Mouse (Mus musculus): ENCODE results near the gene Vgll4. TPM values are rescaled to one million over a fixed set of nuclear protein-coding genes. Genes with fewer than 3 reads are reported as not detected.

Gene Vgll4
- polyA plus RNA-seq, 1 experiment from 2014 or later, result 35.6 TPM

- Histone ChIP-seq H3K4me1 (ENCODE audit: control insufficient read depth, insufficient read depth, low read length) (peaks cover 9% of the 10 kb centered on the region; the same call in 1 of the 2 replicates), H3K4me3 (ENCODE audit: low read depth, low read length) (no peak overlapping the region), H3K9ac (replicated peaks; ENCODE audit: low read depth, low read length) (no peak overlapping the region), H3K9me3 (ENCODE audit: control insufficient read depth, low read length) (no peaks in the 10 kb centered on the region), H3K4me2 (ENCODE audit: low read depth, low read length) (no peak overlapping the region), H3K27ac (ENCODE audit: low read depth, low read length) (no peak overlapping the region), H3K27me3 (ENCODE audit: control insufficient read depth, insufficient read depth, low read length) (no peaks in the 10 kb centered on the region), H3K36me3 (ENCODE audit: control insufficient read depth, insufficient read depth, low read length) (no peaks in the 10 kb centered on the region)
- ATAC-seq (ENCODE audit: low read depth), result no peak
- 50% methylated on average over 3 of the region's 3 CpGs for WGBS
These were observed 133.4 kb downstream of the Vgll4 start for GRCm38 (mm10) chr6:114836433-114836832.

- no peak overlapping the region for H3K4me2 ChIP-seq (ENCODE audit: low read depth, low read length)
- H3K36me3 ChIP-seq (ENCODE audit: control insufficient read depth, insufficient read depth, low read length), result no peaks in the 10 kb centered on the region
- H3K9ac ChIP-seq (replicated peaks; ENCODE audit: low read depth, low read length), result no peak overlapping the region
- no peaks in the 10 kb centered on the region for H3K9me3 ChIP-seq (ENCODE audit: control insufficient read depth, low read length)
- 0 out of 2 replicates have a peak, but pooled peaks have one; percentile 22 for ATAC-seq (ENCODE audit: low read depth)
- H3K27me3 ChIP-seq (ENCODE audit: control insufficient read depth, insufficient read depth, low read length), result no peaks in the 10 kb centered on the region
- 81% methylated on average over 1 of the region's 1 CpGs for WGBS
- 0 out of 2 replicates have a peak, but pooled peaks cover 2% of the 10 kb centered on the region for H3K4me1 ChIP-seq (ENCODE audit: control insufficient read depth, insufficient read depth, low read length)
- no peak overlapping the region for H3K4me3 ChIP-seq (ENCODE audit: low read depth, low read length)
- H3K27ac ChIP-seq (ENCODE audit: low read depth, low read length), result no peak overlapping the region
These were observed 134.0 kb downstream of the Vgll4 start for GRCm38 (mm10) chr6:114835752-114836151.

- ATAC-seq (ENCODE audit: low read depth), result 0 out of 2 replicates have a peak, but pooled peaks have one; percentile 63
- no peak overlapping the region for H3K4me3 ChIP-seq (ENCODE audit: low read depth, low read length)
- H3K9me3 ChIP-seq (ENCODE audit: control insufficient read depth, low read length), result no peaks in the 10 kb centered on the region
- 38% methylated on average over 7 of the region's 7 CpGs for WGBS
- H3K4me1 ChIP-seq (ENCODE audit: control insufficient read depth, insufficient read depth, low read length), result no peaks in the 10 kb centered on the region
- H3K27me3 ChIP-seq (ENCODE audit: control insufficient read depth, insufficient read depth, low read length), result no peaks in the 10 kb centered on the region
- H3K9ac ChIP-seq (replicated peaks; ENCODE audit: low read depth, low read length), result no peak overlapping the region
- no peak overlapping the region for H3K4me2 ChIP-seq (ENCODE audit: low read depth, low read length)
- H3K27ac ChIP-seq (ENCODE audit: low read depth, low read length), result no peak overlapping the region
- H3K36me3 ChIP-seq (ENCODE audit: control insufficient read depth, insufficient read depth, low read length), result no peaks in the 10 kb centered on the region
These were observed 134.4 kb downstream of the Vgll4 start for GRCm38 (mm10) chr6:114835344-114835743.

- H3K4me2 ChIP-seq (ENCODE audit: low read depth, low read length), result no peak overlapping the region
- H3K36me3 ChIP-seq (ENCODE audit: control insufficient read depth, insufficient read depth, low read length), result no peaks in the 10 kb centered on the region
- 59% methylated on average over 4 of the region's 4 CpGs for WGBS
- no peak overlapping the region for H3K9ac ChIP-seq (replicated peaks; ENCODE audit: low read depth, low read length)
- H3K4me1 ChIP-seq (ENCODE audit: control insufficient read depth, insufficient read depth, low read length), result no peaks in the 10 kb centered on the region
- no peak for ATAC-seq (ENCODE audit: low read depth)
- H3K4me3 ChIP-seq (ENCODE audit: low read depth, low read length), result no peak overlapping the region
- no peaks in the 10 kb centered on the region for H3K27me3 ChIP-seq (ENCODE audit: control insufficient read depth, insufficient read depth, low read length)
- no peak overlapping the region; the same call in 1 of the 2 replicates for H3K27ac ChIP-seq (ENCODE audit: low read depth, low read length)
- no peaks in the 10 kb centered on the region for H3K9me3 ChIP-seq (ENCODE audit: control insufficient read depth, low read length)
These were observed 135.9 kb downstream of the Vgll4 start for GRCm38 (mm10) chr6:114833791-114834346.

GRCm38 (mm10) chr6:114833058-114833685 lies 136.6 kb downstream of the Vgll4 start:
- no peak overlapping the region for H3K4me2 ChIP-seq (ENCODE audit: low read depth, low read length)
- H3K4me1 ChIP-seq (ENCODE audit: control insufficient read depth, insufficient read depth, low read length), result no peaks in the 10 kb centered on the region
- H3K4me3 ChIP-seq (ENCODE audit: low read depth, low read length), result no peak overlapping the region
- H3K27me3 ChIP-seq (ENCODE audit: control insufficient read depth, insufficient read depth, low read length), result no peaks in the 10 kb centered on the region
- H3K27ac ChIP-seq (ENCODE audit: low read depth, low read length), result no peak overlapping the region
- ATAC-seq (ENCODE audit: low read depth), result no peak
- H3K9me3 ChIP-seq (ENCODE audit: control insufficient read depth, low read length), result no peaks in the 10 kb centered on the region
- no peak overlapping the region for H3K9ac ChIP-seq (replicated peaks; ENCODE audit: low read depth, low read length)
- 84% methylated on average over 9 of the region's 9 CpGs for WGBS
- no peaks in the 10 kb centered on the region for H3K36me3 ChIP-seq (ENCODE audit: control insufficient read depth, insufficient read depth, low read length)

- Histone ChIP-seq H3K27ac (ENCODE audit: low read depth, low read length) (no peak overlapping the region), H3K27me3 (ENCODE audit: control insufficient read depth, insufficient read depth, low read length) (no peaks in the 10 kb centered on the region), H3K9ac (replicated peaks; ENCODE audit: low read depth, low read length) (no peak overlapping the region), H3K36me3 (ENCODE audit: control insufficient read depth, insufficient read depth, low read length) (no peaks in the 10 kb centered on the region), H3K4me3 (ENCODE audit: low read depth, low read length) (no peak overlapping the region), H3K9me3 (ENCODE audit: control insufficient read depth, low read length) (no peaks in the 10 kb centered on the region), H3K4me2 (ENCODE audit: low read depth, low read length) (no peak overlapping the region), H3K4me1 (ENCODE audit: control insufficient read depth, insufficient read depth, low read length) (no peaks in the 10 kb centered on the region)
- ATAC-seq (ENCODE audit: low read depth), result no peak
- WGBS, result 93% methylated on average over 3 of the region's 3 CpGs
These were observed 138.0 kb downstream of the Vgll4 start for GRCm38 (mm10) chr6:114831807-114832206.

- Histone ChIP-seq H3K4me3 (ENCODE audit: low read depth, low read length) (no peak overlapping the region), H3K9ac (replicated peaks; ENCODE audit: low read depth, low read length) (no peak overlapping the region), H3K27ac (ENCODE audit: low read depth, low read length) (no peak overlapping the region), H3K4me2 (ENCODE audit: low read depth, low read length) (no peak overlapping the region), H3K4me1 (ENCODE audit: control insufficient read depth, insufficient read depth, low read length) (no peaks in the 10 kb centered on the region), H3K36me3 (ENCODE audit: control insufficient read depth, insufficient read depth, low read length) (no peaks in the 10 kb centered on the region), H3K27me3 (ENCODE audit: control insufficient read depth, insufficient read depth, low read length) (no peaks in the 10 kb centered on the region), H3K9me3 (ENCODE audit: control insufficient read depth, low read length) (no peaks in the 10 kb centered on the region)
- ATAC-seq (ENCODE audit: low read depth), result no peak
- 85% methylated on average over 9 of the region's 9 CpGs for WGBS
These were observed 139.9 kb downstream of the Vgll4 start for GRCm38 (mm10) chr6:114829660-114830438.

- H3K27me3 ChIP-seq (ENCODE audit: control insufficient read depth, insufficient read depth, low read length), result no peaks in the 10 kb centered on the region
- no peaks in the 10 kb centered on the region for H3K4me1 ChIP-seq (ENCODE audit: control insufficient read depth, insufficient read depth, low read length)
- H3K36me3 ChIP-seq (ENCODE audit: control insufficient read depth, insufficient read depth, low read length), result no peaks in the 10 kb centered on the region
- no peaks in the 10 kb centered on the region for H3K9me3 ChIP-seq (ENCODE audit: control insufficient read depth, low read length)
- no peak for ATAC-seq (ENCODE audit: low read depth)
- no peak overlapping the region for H3K27ac ChIP-seq (ENCODE audit: low read depth, low read length)
- H3K9ac ChIP-seq (replicated peaks; ENCODE audit: low read depth, low read length), result no peak overlapping the region
- WGBS, result 75% methylated on average over 2 of the region's 2 CpGs
- no peak overlapping the region for H3K4me2 ChIP-seq (ENCODE audit: low read depth, low read length)
- no peak overlapping the region for H3K4me3 ChIP-seq (ENCODE audit: low read depth, low read length)
These were observed 142.9 kb downstream of the Vgll4 start for GRCm38 (mm10) chr6:114826889-114827288.

- H3K4me1 ChIP-seq (ENCODE audit: control insufficient read depth, insufficient read depth, low read length), result no peaks in the 10 kb centered on the region
- no peaks in the 10 kb centered on the region for H3K9me3 ChIP-seq (ENCODE audit: control insufficient read depth, low read length)
- H3K4me3 ChIP-seq (ENCODE audit: low read depth, low read length), result no peak overlapping the region
- no peak overlapping the region for H3K27ac ChIP-seq (ENCODE audit: low read depth, low read length)
- H3K27me3 ChIP-seq (ENCODE audit: control insufficient read depth, insufficient read depth, low read length), result no peaks in the 10 kb centered on the region
- no peak overlapping the region for H3K4me2 ChIP-seq (ENCODE audit: low read depth, low read length)
- no peaks in the 10 kb centered on the region for H3K36me3 ChIP-seq (ENCODE audit: control insufficient read depth, insufficient read depth, low read length)
- no peak for ATAC-seq (ENCODE audit: low read depth)
- no peak overlapping the region for H3K9ac ChIP-seq (replicated peaks; ENCODE audit: low read depth, low read length)
- WGBS, result 88% methylated on average over 7 of the region's 7 CpGs
These were observed 148.1 kb downstream of the Vgll4 start for GRCm38 (mm10) chr6:114821646-114822045.

Data from neural tube, embryonic 14.5 days (tissue).